In genomic region chr7:141299175-141299574, GRCm38 (mm10) we compare ENCODE assay signal across 26 mouse cellular contexts. TPM values are rescaled to one million over a fixed set of nuclear protein-coding genes. Genes with fewer than 3 reads are reported as not detected.
DNase-seq lines count a peak whose midpoint lies in the region; ATAC-seq and TF ChIP-seq lines count a peak whose summit lies in the region.
"Had no signal": no experiment of that assay in that cellular context is flagged by ENCODE, and none has a peak within 500 bp of the region (broad histone marks: within the 10 kb centered on the region; RNA-seq: fewer than 3 reads in every experiment).

No protein-coding gene starts in this region.

- H3K9ac ChIP-seq in lung, postnatal 0 days (replicated peaks; ENCODE audit: low read depth), result no peak overlapping the region
- H3K9ac ChIP-seq: embryonic facial prominence, embryonic 12.5 days; forebrain, embryonic 12.5 days; hindbrain, embryonic 13.5 days had no signal

- no peak for TF ChIP-seq CTCF in kidney, adult 2 months (conservative IDR thresholded peaks at IDR 0.05; ENCODE audit: insufficient read depth, insufficient read length, low read depth, low read length)
- no peak for TF ChIP-seq CTCF in lung, postnatal 0 days (IDR thresholded peaks at IDR 0.05)

- no peak overlapping the region for H3K27ac ChIP-seq in kidney, adult 2 months (ENCODE audit: insufficient read depth, low read depth, low read length)
- no peak overlapping the region for H3K27ac ChIP-seq in lung, postnatal 0 days (ENCODE audit: low read length)
- H3K27ac ChIP-seq: embryonic facial prominence, embryonic 12.5 days; forebrain, embryonic 12.5 days; heart, embryonic 10.5 days; hindbrain, embryonic 13.5 days; hindbrain, postnatal 0 days had no signal

- 81% methylated on average over 8 of the region's 8 CpGs for WGBS in kidney, adult 2 months
- 87% methylated on average over 8 of the region's 8 CpGs for WGBS in lung, postnatal 0 days

- 0 out of 2 replicates have a peak, but pooled peaks cover 2% of the 10 kb centered on the region for H3K27me3 ChIP-seq in kidney, adult 2 months (replicated peaks; ENCODE audit: control insufficient read depth, insufficient read depth, low read length)
- peaks cover 10% of the 10 kb centered on the region for H3K27me3 ChIP-seq in lung, postnatal 0 days (replicated peaks; ENCODE audit: insufficient read depth, low read length)
- H3K27me3 ChIP-seq: CH12.LX, Patski had no signal

- no peak overlapping the region for H3K4me2 ChIP-seq in lung, postnatal 0 days (replicated peaks; ENCODE audit: low read depth, low read length)
- H3K4me2 ChIP-seq: embryonic facial prominence, embryonic 12.5 days; forebrain, embryonic 12.5 days; hindbrain, embryonic 13.5 days had no signal

- no peak overlapping the region for H3K4me3 ChIP-seq in kidney, adult 2 months (ENCODE audit: insufficient read depth, low read depth, low read length)
- H3K4me3 ChIP-seq in lung, postnatal 0 days (ENCODE audit: low read depth, low read length), result no peak overlapping the region
- H3K4me3 ChIP-seq: embryonic facial prominence, embryonic 12.5 days; forebrain, embryonic 12.5 days; heart, embryonic 10.5 days; hindbrain, embryonic 13.5 days had no signal

- H3K9me3 ChIP-seq in lung, postnatal 0 days (ENCODE audit: low read length), result no peaks in the 10 kb centered on the region
- H3K9me3 ChIP-seq: embryonic facial prominence, embryonic 12.5 days; forebrain, embryonic 12.5 days; heart, embryonic 10.5 days; hindbrain, embryonic 13.5 days had no signal

- H3K4me1 ChIP-seq in kidney, adult 2 months (ENCODE audit: control insufficient read depth, insufficient read depth, low read length), result peaks cover 3% of the 10 kb centered on the region; the same call in 1 of the 2 replicates
- peaks cover under 1% of the 10 kb centered on the region; the same call in 1 of the 2 replicates for H3K4me1 ChIP-seq in lung, postnatal 0 days (ENCODE audit: insufficient read depth, low read depth, low read length)

- TF ChIP-seq EP300 in lung, postnatal 0 days (IDR thresholded peaks at IDR 0.05), result no peak

- peak; percentile 41 for DNase-seq in kidney, adult 2 months
- no peak for DNase-seq in kidney, adult 9 months
- DNase-seq in cerebellum, adult 18-20 months, result peak; percentile 74 to 84
- peak; percentile 89 for DNase-seq in cerebellum, adult 9-10 months
- DNase-seq in cerebellum, postnatal 25 days, result peak; percentile 75 to 80
- no peak for DNase-seq in lung, postnatal 0 days (ENCODE audit: low spot score)
- DNase-seq in heart, postnatal 4 days, result no peak
- DNase-seq: adrenal gland, adult 2 months; adrenal gland, postnatal 36 days; gastrocnemius, postnatal 10 days; heart, adult 18-20 months; heart, postnatal 10 days; kidney, adult 11 months had no signal

- TF ChIP-seq POLR2A in kidney, adult 2 months (IDR thresholded peaks at IDR 0.05; ENCODE audit: low read depth, low read length), result no peak

- ATAC-seq in lung, postnatal 0 days, result no peak
- ATAC-seq: activated CD4-positive, CD25-positive, alpha-beta regulatory T cell, adult 4 months; forebrain, embryonic 16.5 days; hindbrain, postnatal 0 days; Patski had no signal

- no peaks in the 10 kb centered on the region for H3K36me3 ChIP-seq in kidney, adult 2 months (ENCODE audit: control insufficient read depth, insufficient read depth, low read length)
- H3K36me3 ChIP-seq in lung, postnatal 0 days (ENCODE audit: insufficient read depth, low read length), result peaks cover 10% of the 10 kb centered on the region; the same call in 1 of the 2 replicates

RNA-seq across cellular contexts. Expression of gene Drd4, which starts 7.4 kb away (rescaled TPM):
- 0.03 TPM in 1 of 2 replicates, not detected in the other for polyA plus RNA-seq in kidney, adult 2 months (2012; rRNA removed)
- 0.12 and 0.17 TPM in 2 replicates for polyA plus RNA-seq in lung, postnatal 0 days (2015; fragmentation: Nextera tagmentation; extraction: Ambion mirVana)
- not detected for total RNA-seq in heart, postnatal 4 days (2021)
- total RNA-seq: CH12.LX; heart, adult 18-20 months; heart, postnatal 10 days; hematopoietic stem cell, adult 5-6 weeks had no signal
- polyA plus RNA-seq: activated CD4-positive, CD25-positive, alpha-beta regulatory T cell, adult 4 months; heart, embryonic 14.5 days; Patski had no signal

RNA-seq across cellular contexts. Expression of gene Sct, which starts 20.2 kb away (rescaled TPM):
- 2.0 and 2.7 TPM in 2 replicates for polyA plus RNA-seq in kidney, adult 2 months (2012; rRNA removed)
- polyA plus RNA-seq in lung, postnatal 0 days (2015; fragmentation: Nextera tagmentation; extraction: Ambion mirVana), result 1.0 and 1.3 TPM in 2 replicates
- not detected for total RNA-seq in heart, postnatal 4 days (2021)
- total RNA-seq: adrenal gland, adult 2 months; CH12.LX; heart, adult 18-20 months; hematopoietic stem cell, adult 5-6 weeks had no signal
- polyA plus RNA-seq: activated CD4-positive, CD25-positive, alpha-beta regulatory T cell, adult 4 months; Patski had no signal

RNA-seq across cellular contexts. Expression of gene Cdhr5, which starts 22.6 kb away (rescaled TPM):
- 129 and 145 TPM in 2 replicates for polyA plus RNA-seq in kidney, adult 2 months (2012; rRNA removed)
- polyA plus RNA-seq in lung, postnatal 0 days (2015; fragmentation: Nextera tagmentation; extraction: Ambion mirVana), result not detected in 2 replicates
- total RNA-seq in heart, postnatal 4 days (2021), result not detected
- total RNA-seq: heart, adult 18-20 months; heart, postnatal 10 days; hematopoietic stem cell, adult 5-6 weeks; hindbrain, postnatal 0 days had no signal
- polyA plus RNA-seq: activated CD4-positive, CD25-positive, alpha-beta regulatory T cell, adult 4 months; cortical plate, adult 2 months; embryonic facial prominence, embryonic 12.5 days; forebrain, embryonic 12.5 days; forebrain, embryonic 16.5 days; frontal cortex, adult 2 months; heart, embryonic 10.5 days; heart, embryonic 14.5 days; hindbrain, embryonic 13.5 days; Patski had no signal

RNA-seq across cellular contexts. Expression of gene Deaf1, which starts 28.3 kb away (rescaled TPM):
- polyA plus RNA-seq in kidney, adult 2 months (2012; rRNA removed), result 25.4 and 26.8 TPM in 2 replicates
- polyA plus RNA-seq in lung, postnatal 0 days (2015; fragmentation: Nextera tagmentation; extraction: Ambion mirVana), result 35.7 and 40.8 TPM in 2 replicates
- 10 to 100 TPM; 27.8 to 30.6 TPM for total RNA-seq in heart, postnatal 4 days (2021)

RNA-seq across cellular contexts. Expression of gene Tmem80, which starts 28.4 kb away (rescaled TPM):
- 53.7 and 61.4 TPM in 2 replicates for polyA plus RNA-seq in kidney, adult 2 months (2012; rRNA removed)
- 34.7 and 44.1 TPM in 2 replicates for polyA plus RNA-seq in lung, postnatal 0 days (2015; fragmentation: Nextera tagmentation; extraction: Ambion mirVana)
- total RNA-seq in heart, postnatal 4 days (2021), result 10 to 100 TPM; 15.9 to 16.3 TPM

Comparison
In these comparisons a context has a peak if more than half of its experiments do, and no peak if none do; other contexts are left out.
1. DNase-seq: peak in kidney, adult 2 months (single experiment), cerebellum, adult 18-20 months (2 of 2), cerebellum, adult 9-10 months (single experiment) and cerebellum, postnatal 25 days (2 of 2); none in kidney, adult 9 months (single experiment), lung, postnatal 0 days (single experiment) and heart, postnatal 4 days (single experiment).
2. RNA of gene Cdhr5, which starts 22.6 kb away (polyA plus RNA-seq): 129 to 145 TPM in kidney, adult 2 months; not detected in lung, postnatal 0 days; every median in the first group is over 100 times any median in the second.